Mouse (Mus musculus) adrenal gland, adult 2 months (tissue): ENCODE data around the gene Tesk2. TPM values are rescaled to one million over a fixed set of nuclear protein-coding genes. Genes with fewer than 3 reads are reported as not detected.
"Not testable (repeated sequence)": the region's sequence is repeated elsewhere in the genome, so short reads cannot be mapped to it uniquely, and the experiment has no call there.

ENCODE experiments used
- DNase-seq: peaks from one replicate; pipeline ENCODE4 v3.0.0; 2021
- polyA plus RNA-seq: library from polyadenylated mRNA; depleted of rRNA; stranded (reverse); fragments of >200 nt; gene quantifications from 2 replicates; pipeline ENCODE4 v1.2.3, GENCODE M21; 2012
- total RNA-seq, 2 experiments: library from RNA; stranded (reverse); gene quantifications; 2 replicates each; pipeline ENCODE4 v1.2.3; 2021

Gene Tesk2
- total and polyA plus RNA-seq, 3 experiments = 2.5 to 5.4 (median 3.4) TPM

DNA sequence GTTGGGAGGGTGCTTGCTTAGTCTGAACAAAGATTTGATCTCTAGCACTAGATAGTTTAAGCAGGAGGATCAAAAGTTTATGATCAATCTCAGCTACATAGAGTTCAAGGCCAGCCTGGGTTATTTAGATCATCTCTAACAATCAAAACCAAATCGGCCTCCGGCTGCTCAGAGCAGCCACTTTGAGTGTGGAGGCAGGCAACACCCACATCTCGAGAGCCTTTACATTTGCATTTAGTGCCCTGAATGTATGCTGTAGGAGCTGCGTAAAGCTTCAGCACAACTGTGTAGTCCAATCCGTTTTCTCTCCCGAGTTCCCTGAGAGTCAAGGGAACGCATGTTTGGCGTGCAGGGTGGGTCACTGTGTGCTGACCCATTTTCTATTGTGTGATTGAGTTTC is 71.7 kb downstream of the Tesk2 start:
- no peak for DNase-seq

DNA sequence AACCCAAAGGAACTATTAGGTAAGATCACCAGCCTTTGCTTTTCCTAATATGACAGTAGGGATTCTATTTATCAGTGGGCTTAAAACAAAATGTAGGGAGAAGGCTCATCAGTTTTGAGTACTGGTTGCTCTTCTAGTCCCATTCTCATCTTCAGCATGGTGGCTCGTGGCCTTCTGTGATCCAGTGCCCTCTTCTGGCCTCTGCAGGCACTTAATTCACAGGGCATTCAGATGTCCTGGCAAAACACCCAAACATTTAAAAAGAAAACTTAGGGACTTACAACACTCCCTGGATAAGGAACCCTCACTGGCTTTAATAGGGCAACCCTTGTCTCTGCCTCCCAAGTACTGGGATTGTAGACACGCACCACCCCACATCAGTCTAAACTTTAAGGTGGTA is 73.5 kb downstream of the Tesk2 start:
- no peak for DNase-seq

DNA sequence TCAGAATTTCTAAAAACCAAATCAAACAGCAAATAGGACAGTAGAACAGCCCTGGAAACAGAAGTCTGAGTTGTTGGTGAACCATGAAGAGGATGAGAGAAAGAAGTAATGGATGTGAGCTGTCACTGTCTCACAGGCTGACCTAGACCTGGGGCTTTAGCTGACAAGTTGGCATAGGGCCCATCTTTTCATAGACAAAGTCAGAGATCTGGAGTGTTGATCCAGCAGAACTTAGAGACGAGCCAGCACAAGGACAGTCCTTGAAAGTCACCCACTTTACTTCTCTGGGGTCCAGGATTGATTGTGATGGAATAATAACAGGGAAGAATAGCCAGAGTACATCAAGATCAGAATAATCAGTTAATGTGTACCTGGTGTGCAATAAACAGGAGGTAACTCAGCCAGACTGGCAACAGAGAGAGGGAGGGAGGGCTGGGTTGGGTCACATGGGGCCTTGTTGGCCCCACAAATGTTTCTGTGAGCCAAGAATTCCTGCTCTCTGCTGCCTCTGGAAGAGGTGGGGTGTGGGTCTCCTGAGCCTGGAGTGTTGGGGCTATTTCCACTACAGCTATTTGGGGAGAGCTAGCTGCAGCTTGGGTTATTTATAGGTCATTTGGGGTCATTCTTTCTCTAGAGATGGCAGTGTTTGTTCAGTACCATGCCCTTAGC is 75.8 kb downstream of the Tesk2 start:
- peak; percentile 58 for DNase-seq

DNA sequence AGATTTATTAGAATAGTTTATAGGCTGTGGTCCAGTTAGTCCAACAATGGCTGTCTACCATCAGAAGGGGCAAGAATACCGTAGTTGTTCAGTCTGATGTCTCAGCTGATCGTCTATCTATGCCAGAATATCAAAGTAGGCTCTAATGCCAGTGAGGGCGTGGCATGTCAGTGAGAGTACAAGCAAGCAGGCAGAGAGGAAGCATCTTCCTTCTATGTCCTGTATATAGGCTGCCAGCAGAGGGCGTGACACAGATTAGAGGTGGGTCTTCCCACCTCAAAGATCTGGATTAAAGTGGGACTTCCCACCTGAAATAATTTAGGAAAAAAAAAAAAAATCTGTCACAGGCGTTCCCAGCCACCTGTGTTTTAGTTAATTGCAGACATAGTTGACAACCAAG is 79.2 kb downstream of the Tesk2 start:
- no peak for DNase-seq

DNA sequence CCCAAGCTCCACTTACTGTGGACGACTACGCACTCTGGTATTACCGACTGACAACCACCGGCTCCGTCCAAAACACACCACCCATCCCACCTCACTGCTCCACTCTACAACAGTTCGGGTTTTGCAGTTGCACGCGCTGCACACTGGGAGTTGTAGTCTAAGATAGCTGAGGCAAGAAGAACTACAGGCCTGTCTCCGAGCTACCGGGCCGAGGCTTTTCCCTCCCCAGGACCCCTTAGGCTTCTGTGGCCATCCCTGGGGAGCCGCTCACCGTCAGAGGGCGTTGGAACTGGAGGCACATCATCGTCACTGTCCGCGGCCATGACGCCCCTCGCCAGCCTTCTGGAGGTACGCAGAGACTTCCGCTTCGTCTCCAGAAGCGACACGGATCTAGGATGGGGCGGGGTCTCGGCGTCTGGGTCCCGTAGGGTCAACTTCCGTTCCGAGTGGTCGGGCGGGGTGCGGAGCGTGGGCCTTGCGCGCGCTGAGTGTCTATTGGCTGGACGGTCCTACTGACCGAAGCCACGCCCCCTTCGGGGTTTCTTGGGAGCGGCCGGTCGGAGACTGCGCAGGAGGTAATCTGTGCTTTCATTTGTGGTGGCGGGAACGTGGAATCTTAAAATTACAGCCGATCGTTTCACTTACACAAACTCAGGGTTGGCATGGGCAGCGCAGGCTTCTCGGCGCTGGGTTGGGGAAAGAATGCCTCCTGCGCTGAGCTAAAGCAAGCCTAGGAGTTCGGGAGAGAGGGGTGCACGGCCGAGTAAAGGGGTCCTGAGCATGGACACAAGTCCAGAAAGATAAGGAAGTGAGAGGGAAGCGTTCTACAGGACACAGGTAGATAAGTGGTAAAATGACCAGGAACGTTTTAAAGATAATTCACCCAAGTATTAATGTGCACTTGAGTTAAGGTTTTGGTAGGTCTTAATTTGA is 86.7 kb downstream of the Tesk2 start, which contains the start of the genes Toe1 and Mutyh:
Toe1 (minus strand) TSS at position 444 of the 933 bp plus-strand sequence.
Mutyh (plus strand) TSS at position 527 of the 933 bp plus-strand sequence.
- DNase-seq = peak; percentile 96

DNA sequence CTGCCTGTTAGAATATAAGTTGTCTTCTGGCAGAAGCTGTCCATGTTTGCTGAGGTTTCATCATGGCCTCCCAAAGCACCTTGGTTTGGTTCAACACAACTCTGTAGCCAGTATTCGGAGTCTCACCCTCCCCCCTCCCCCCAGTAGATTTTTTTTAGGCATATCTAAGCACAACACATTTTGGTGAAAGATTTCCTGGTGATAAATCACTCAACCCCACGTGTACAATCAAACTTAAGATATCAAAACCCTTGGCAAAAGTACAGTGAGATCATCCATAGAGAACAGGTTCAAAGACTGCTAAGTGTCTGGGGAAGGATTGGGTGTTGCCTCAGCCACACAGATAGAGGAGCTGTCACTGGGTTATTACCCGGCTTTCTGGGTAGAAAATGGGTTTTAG is 90.3 kb downstream of the Tesk2 start:
- no peak for DNase-seq

DNA sequence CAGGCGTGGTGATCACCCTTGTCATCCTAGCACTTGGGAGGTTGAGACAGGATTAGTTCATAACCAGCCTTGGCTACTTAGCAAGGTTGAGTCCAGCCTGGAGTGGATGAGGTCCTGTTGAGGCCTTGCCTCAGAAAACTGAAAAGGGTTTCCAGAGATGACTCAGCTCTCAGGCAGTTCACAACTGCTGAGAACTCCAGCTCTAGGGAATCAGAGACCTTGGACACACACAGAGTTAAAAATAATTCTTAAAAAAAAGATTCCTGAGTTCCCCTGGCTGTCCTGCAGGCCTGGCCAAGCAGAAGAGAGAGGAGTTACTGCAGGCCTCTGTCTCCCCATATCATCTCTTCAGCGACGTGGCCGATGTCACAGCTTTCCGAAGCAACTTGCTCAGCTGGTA is 94.5 kb downstream of the Tesk2 start:
- peak; percentile 59 for DNase-seq

DNA sequence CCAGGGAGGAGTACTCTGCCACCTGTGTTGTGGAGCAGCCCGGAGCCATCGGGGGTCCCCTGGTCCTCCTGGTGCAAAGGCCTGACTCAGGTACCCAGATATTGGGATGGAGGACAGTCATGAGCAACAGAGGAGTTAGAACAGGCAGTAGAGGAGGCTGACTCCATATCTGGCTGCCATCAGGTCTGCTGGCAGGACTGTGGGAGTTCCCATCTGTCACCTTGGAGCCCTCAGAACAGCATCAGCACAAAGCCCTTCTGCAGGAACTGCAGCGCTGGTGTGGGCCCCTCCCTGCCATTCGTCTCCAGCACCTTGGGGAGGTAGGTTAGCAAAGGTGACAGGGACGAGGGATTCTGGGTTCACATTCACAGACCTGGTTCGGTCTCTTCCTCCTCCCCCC is 96.7 kb downstream of the Tesk2 start:
- no peak for DNase-seq

DNA sequence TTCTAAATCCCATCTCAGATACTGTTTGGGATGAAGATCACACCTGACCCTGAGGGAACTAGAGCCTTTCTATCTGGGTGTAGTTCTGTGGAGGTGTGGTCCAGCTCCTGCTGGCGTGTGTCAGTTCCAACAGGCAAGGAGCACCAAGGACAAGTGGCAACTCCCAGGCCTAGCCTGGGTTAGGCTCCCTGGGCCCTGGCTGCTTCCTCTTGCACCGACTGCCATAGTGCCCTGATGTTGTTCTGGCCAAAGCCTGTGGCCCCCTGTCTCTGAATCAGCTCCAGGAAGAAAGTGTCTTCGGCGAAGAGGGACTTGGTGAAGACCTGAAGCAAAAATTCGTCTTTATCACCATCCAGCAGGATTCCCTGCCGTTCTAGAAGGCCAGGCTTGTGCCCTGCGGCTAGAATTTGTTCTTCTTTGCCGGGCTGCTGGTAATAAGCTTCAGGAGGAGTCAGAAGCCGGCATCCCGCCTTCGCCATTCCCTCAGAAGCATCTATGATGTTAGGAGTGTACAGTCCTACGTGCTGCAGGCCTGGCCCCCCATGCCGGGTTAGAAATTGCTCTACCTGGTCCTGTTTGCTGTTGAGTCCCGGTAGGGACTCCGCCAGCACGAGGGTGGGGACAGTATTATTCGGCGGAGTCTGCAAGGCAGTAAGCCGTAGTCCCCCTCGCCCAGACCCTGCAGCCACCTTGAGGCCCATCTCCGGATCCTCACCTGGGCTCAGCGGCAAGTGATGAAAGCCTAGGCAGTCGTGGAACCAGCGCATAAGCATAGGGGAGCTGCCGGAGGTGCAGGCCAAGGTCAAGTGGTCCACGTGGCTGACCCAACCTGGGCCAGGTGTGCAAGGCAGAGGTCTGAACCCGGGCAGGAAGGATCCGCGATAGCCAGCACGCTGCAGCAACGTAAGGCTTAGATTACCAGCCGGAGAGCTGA is 99.5 kb downstream of the Tesk2 start:
- no peak for DNase-seq

DNA sequence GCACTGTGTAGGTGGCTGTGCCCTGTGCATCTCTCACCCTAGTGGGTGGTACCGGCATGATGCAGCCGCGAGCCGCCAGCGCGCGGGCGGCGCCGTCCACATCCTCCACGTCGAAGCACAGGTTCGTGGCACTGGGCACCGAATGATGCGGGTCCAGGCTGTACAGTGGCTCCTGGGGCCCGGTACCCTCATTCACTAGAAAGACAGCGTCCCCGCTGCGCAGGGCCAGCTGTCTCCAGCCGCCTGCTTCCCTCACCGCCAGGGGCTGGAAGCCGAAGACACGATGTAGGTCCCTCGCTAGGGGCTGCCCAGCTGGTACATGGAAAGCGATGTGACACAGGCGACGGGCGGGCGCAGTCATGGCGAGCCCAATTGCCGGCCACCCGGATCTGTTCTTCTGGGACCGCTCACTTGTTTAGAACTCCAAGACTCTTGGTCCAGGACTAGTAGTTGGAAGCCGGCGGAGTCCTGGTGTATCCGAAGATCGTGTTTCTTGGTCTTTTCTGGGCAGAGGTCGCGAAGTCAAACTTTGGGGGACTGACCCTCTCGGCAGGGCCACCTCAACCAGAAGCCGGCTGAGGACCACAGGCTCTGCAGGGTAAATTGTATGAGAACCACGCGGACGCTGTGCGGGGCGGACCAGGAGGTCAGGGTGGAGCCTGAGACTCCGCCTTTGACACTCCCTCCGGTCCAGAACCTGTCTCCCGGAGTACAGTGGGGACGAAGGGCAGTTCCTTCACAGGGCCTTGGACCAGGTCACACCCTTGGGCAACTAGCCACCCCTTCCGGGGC is 100.3 kb downstream of the Tesk2 start:
- peak; percentile 93 for DNase-seq

DNA sequence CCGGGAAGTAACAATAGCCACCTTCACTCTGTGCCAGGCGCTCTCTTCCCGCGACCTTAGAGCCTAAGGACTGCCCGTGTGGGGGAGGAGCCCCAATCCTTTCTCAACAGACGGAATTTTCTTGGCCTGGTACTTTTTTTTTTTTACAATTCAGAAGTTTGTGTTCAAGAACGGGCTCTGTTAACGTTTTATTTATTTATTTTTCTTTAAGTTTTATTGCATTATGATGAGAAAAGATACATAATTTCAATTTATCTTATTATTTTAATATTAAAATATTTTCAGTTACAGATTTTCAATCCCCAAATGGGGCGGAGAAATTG is 100.9 kb downstream of the Tesk2 start, which contains the start of gene Hpdl:
Hpdl (minus strand) TSS at position 14 of the 323 bp plus-strand sequence.
- no peak for DNase-seq

DNA sequence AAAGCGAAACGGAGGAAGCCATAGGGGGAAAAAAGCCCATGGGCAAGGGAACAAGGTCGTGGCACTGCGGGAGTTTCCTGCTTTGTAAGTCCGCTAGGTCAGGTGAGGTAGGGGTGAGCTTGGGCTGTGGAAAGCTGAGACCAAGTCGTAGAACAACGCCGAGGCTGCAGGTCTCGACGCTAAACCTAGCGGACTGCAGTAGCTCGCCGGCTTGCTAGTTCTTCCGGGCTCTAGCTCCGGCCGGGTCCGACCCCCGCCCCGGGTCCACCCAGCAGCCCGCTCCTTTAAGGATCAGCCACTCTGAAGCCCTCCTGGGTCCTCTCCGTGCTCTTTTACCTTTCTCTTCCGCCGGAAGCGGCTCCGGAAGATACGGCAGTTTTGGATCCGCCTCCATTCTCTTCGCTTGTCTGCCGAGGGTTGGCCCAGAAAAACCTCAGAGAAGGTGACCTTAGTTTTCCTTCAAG is 103.8 kb downstream of the Tesk2 start:
- peak; percentile 86 for DNase-seq

DNA sequence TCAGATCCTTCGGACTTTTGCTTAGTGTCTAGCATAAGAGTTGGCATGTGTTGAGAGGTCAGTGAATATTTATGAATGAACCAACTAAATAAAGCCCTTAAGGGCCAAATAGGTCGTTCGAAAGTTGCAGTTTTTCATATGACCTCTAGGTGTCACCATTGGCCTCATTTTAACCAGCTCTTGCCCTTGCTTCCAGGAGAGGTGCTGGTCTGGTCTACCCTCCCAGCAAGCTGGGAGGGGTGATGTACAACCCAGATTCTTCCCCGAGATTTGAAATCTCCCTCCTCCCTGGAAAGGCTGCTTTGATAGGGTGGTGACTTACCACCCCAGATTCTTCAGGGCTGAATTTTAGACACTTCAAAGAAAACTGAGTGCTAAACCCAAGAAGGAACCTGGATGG is 107.1 kb downstream of the Tesk2 start:
- DNase-seq = peak; percentile 39

DNA sequence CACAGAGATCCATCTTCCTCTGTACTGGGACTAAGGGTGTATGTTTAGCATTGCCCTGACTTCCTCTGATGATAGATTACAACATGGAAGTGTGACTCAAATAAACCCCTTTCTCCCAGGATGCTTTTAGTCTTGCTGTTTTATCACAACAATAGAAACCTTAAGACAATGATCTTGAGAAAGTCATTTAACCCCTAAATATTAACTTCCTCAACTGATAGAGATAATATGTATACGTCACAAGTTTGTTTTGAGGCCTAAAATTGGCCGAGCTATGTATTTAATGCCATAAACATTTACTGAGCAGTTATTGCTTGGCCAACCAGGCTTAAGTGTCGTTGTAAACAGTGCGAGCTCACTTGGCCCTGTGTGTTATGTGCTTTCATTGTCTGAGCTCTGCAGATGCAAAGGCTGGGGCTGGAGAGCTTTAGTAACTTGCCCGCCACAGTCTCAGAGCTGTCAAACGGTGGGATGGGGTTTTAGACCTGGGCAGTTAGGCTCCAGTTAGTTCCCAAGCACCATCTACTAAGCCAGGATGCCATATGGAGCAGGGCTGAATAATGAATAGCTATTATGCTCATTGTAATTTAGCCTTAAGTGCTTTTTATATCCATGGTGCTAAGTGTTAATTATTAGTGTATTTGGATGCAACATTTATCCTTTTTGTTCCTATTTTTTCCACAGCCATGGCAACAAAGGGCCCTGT is 108.8 kb downstream of the Tesk2 start:
- DNase-seq = no peak

DNA sequence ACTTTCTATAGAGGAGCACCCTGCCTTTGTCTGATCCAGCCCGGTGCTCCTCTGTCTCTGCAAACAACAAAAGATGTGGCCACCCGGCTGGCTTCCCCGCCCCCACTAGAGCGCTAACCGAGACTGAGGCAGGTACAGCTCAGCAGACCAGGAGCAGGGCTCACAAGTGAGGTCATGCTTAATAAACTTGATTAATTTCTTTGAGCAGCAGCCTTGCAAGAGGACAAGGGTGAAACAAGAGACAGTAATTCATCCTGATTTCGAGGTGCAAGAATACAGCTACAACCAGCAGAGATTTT is 109.3 kb downstream of the Tesk2 start:
- DNase-seq = no peak

DNA sequence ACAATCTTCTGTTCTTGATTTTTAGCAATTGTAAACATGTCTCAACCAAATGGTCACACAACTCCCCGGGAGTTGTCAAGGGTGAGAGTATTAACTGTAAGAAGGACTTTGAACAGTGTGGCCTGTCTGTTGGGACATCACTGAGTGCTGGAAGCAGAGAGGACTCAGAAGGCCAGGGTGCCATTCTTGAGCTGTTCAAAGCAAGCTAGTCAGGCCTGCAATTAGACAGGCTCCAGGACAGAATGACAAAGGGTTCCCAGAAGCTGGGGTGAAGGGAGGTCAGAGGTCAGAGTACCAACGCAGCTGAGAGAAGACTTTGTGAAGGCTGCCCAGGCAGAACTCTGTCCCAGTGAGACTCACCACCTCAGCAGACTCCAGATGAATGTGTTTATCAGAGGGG is 118.3 kb downstream of the Tesk2 start:
- DNase-seq = no peak

DNA sequence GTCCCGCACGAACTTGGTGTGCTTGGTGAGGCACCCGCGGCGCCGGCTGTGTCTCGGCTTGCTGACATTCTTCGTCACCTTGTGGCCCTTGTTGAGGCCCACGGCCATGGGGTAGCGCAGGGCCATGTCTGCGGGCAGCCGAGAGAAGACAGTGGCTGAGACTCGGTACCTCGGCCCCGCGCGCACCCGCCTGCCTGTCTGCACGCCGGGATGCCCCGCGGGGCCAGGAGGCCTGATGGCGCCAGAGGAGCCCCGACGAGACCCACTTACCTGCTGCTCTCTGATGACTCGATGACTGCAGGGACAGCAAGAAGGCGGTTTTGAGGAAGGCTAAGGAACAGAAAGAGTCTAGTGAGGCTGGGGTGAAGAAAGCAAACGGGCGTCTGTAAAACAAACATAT is 119.3 kb downstream of the Tesk2 start:
- not testable (repeated sequence) for DNase-seq

DNA sequence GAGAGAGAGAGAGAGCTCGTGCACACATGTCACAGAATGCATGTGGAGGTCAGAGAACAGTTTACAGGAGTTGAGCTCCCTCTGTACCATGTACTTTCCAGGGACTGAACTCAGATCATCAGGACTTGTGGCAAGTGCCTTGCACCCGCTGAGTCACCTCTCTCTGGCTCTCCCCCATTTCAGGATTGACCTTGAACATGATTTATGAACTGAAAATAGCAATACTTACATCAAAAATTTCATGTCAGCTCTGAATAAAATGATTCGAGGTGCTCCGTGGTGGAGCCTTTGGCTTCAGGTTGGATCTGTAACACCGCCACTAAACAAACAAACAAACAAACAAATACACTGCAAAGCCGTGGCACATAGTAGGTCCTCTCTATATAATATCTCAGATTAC is 120.1 kb downstream of the Tesk2 start:
- DNase-seq = peak; percentile 32

DNA sequence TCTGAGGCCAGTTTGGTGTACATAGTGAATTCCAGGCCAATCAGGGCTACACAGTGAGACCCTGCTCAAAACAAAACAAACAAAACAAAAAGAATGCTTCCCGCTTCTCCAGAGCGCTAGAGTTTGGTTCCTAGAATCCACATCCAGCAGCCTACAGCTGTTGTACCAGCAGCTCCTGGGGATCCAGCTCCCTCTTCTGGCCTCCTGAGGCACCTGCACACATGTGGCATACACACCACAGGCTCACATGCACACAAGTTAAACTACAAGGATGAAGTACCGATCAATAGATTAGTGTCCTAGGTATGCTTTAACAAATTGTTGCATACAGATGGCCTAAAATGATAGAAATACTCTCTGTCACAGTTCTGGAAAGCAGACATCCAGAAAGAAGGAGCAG is 123.6 kb downstream of the Tesk2 start:
- no peak for DNase-seq

DNA sequence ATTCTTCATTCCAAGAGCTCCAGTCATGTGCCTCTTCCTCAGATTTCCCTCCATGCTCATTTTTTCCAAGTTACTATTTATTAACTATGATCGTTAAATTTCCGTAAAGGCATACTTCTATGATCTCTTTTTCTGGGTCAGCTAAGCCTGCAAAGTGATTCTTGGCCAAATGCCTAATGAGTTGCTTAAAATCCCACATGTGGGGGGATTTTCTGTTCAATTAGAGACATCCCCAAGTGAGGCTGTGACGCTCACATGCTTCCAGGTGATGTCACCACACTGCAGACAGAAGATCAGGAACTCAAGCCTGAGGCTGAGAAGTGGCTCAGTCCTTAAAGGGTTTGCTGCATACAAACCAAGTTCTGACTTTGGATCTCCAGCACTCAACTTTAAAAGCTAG is 129.2 kb downstream of the Tesk2 start:
- no peak for DNase-seq

DNA sequence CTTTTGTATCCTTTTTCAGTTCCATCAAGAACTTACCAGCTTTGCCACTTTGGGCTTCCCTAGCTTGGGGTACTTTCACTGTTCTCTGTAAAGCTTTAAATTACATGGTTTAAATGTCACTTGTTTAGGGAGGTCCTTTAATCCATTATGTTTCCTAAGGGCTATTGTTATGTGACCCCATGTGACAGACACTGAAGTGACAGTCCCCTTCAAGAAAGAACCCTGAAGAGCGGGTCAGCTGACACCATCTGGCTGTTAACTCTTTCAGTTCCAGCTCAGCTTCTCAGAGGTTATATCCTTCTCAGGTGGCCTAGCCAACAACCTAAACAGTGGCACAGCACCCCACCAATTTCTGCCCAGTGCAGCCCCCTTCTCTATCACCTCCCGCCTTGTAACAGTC is 133.5 kb downstream of the Tesk2 start:
- no peak for DNase-seq
